8 mouse cellular contexts compared by ENCODE assay signal in the genomic region with DNA sequence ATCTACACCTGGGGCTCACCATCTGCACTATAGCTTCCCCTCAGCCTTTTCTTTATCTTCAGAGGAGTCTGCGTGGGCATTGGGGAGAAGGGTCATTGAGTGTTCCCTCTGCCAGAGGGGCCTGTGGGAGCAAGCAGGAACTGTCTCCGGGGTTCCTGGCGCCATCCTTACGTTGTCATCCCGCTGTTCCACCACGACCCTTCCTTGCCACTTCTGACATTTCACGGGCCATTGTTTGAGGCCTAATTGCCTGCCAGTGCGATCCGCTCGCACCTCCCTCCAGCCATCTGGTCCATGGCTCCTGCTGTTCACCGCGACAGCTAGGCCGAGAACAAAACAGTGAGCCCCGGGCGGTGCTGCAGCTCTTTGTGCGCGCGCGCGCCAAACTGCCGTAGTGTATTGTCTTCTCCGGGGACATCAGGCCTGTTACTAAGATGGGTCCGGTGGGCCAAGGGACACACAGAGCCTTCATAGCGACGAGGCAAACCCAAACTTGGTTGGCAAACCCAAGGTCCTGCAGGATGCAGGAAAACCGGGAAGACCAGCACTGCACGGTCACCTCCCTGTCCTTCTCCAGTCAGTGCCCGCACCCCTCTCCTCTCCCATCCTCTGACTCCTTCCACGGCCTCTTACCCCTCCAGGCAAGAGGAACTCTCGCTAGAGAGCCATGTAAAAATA. TPM values are rescaled to one million over a fixed set of nuclear protein-coding genes. Genes with fewer than 3 reads are reported as not detected.
A peak's percentile ranks its signal among the peaks of the same experiment; 100 is the strongest.
DNase-seq lines count a peak whose midpoint lies in the region; ATAC-seq and TF ChIP-seq lines count a peak whose summit lies in the region.

No protein-coding gene starts in this region.

- TF ChIP-seq POLR2A in kidney, adult 2 months (IDR thresholded peaks at IDR 0.05; ENCODE audit: low read depth, low read length), result no peak
- TF ChIP-seq POLR2A in bone marrow, adult 2 months (IDR thresholded peaks at IDR 0.05; ENCODE audit: borderline replicate concordance, control insufficient read depth, low read depth, low read length), result no peak

- H3K27ac ChIP-seq in kidney, adult 2 months (ENCODE audit: insufficient read depth, low read depth, low read length), result no peak overlapping the region
- H3K27ac ChIP-seq in bone marrow, adult 2 months (ENCODE audit: control insufficient read depth, insufficient read depth, low read depth, low read length, poor library complexity), result no peak overlapping the region
- H3K27ac ChIP-seq in embryonic facial prominence, embryonic 14.5 days (replicated peaks; ENCODE audit: low read depth, low read length), result peak overlapping the region; percentile 65
- H3K27ac ChIP-seq in hindbrain, embryonic 13.5 days, result peak overlapping the region; percentile 91
- H3K27ac ChIP-seq in limb, embryonic 10.5 days, result peak overlapping the region; percentile 94

- WGBS in kidney, adult 2 months, result 15% methylated on average over 30 of the region's 30 CpGs
- 23% methylated on average over 30 of the region's 30 CpGs for WGBS in bone marrow, adult 2 months
- 6% methylated on average over 30 of the region's 30 CpGs for WGBS in embryonic facial prominence, embryonic 14.5 days
- WGBS in hindbrain, embryonic 13.5 days, result under 1% methylated on average over 30 of the region's 30 CpGs
- 3% methylated on average over 30 of the region's 30 CpGs for WGBS in limb, embryonic 10.5 days

- TF ChIP-seq CTCF in kidney, adult 2 months (conservative IDR thresholded peaks at IDR 0.05; ENCODE audit: insufficient read depth, insufficient read length, low read depth, low read length), result no peak
- no peak for TF ChIP-seq CTCF in bone marrow, adult 2 months (IDR thresholded peaks at IDR 0.05; ENCODE audit: control insufficient read depth, insufficient read depth, low read length)

- no peaks in the 10 kb centered on the region for H3K4me1 ChIP-seq in kidney, adult 2 months (ENCODE audit: control insufficient read depth, insufficient read depth, low read length)
- no peaks in the 10 kb centered on the region; the same call in 1 of the 2 replicates for H3K4me1 ChIP-seq in bone marrow, adult 2 months (ENCODE audit: control insufficient read depth, insufficient read depth, low read length)
- H3K4me1 ChIP-seq in embryonic facial prominence, embryonic 14.5 days (ENCODE audit: control insufficient read depth, insufficient read depth, low read length), result peaks cover 17% of the 10 kb centered on the region; the same call in 1 of the 2 replicates
- peaks cover 26% of the 10 kb centered on the region for H3K4me1 ChIP-seq in hindbrain, embryonic 13.5 days (replicated peaks)
- peaks cover 33% of the 10 kb centered on the region for H3K4me1 ChIP-seq in limb, embryonic 10.5 days

- no peaks in the 10 kb centered on the region for H3K36me3 ChIP-seq in kidney, adult 2 months (ENCODE audit: control insufficient read depth, insufficient read depth, low read length)
- no peaks in the 10 kb centered on the region for H3K36me3 ChIP-seq in embryonic facial prominence, embryonic 14.5 days (ENCODE audit: control insufficient read depth, insufficient read depth, low read length)
- H3K36me3 ChIP-seq in hindbrain, embryonic 13.5 days, result no peaks in the 10 kb centered on the region
- H3K36me3 ChIP-seq in limb, embryonic 10.5 days, result no peaks in the 10 kb centered on the region

- peak overlapping the region; percentile 45 for H3K4me3 ChIP-seq in kidney, adult 2 months (ENCODE audit: insufficient read depth, low read depth, low read length)
- H3K4me3 ChIP-seq in bone marrow, adult 2 months (replicated peaks; ENCODE audit: control insufficient read depth, low read depth, low read length), result peak overlapping the region; percentile 6
- peak overlapping the region; percentile 29 for H3K4me3 ChIP-seq in embryonic facial prominence, embryonic 14.5 days (ENCODE audit: low read depth, low read length)
- peak overlapping the region; percentile 22 for H3K4me3 ChIP-seq in hindbrain, embryonic 13.5 days
- H3K4me3 ChIP-seq in limb, embryonic 10.5 days, result peak overlapping the region; percentile 50

- H3K4me2 ChIP-seq in embryonic facial prominence, embryonic 14.5 days (ENCODE audit: low read depth, low read length), result peak overlapping the region; percentile 60
- H3K4me2 ChIP-seq in hindbrain, embryonic 13.5 days, result peak overlapping the region; percentile 53

- no peaks in the 10 kb centered on the region for H3K27me3 ChIP-seq in kidney, adult 2 months (replicated peaks; ENCODE audit: control insufficient read depth, insufficient read depth, low read length)
- H3K27me3 ChIP-seq in embryonic facial prominence, embryonic 14.5 days (replicated peaks; ENCODE audit: control insufficient read depth, insufficient read depth, low read length), result no peaks in the 10 kb centered on the region; the same call in 1 of the 2 replicates
- peaks cover 2% of the 10 kb centered on the region; the same call in 1 of the 2 replicates for H3K27me3 ChIP-seq in hindbrain, embryonic 13.5 days
- H3K27me3 ChIP-seq in limb, embryonic 10.5 days (ENCODE audit: low read depth, poor library complexity, severe bottlenecking), result peaks cover 27% of the 10 kb centered on the region

- peak overlapping the region; percentile 66 for H3K9ac ChIP-seq in embryonic facial prominence, embryonic 14.5 days (ENCODE audit: low read depth, low read length)
- H3K9ac ChIP-seq in hindbrain, embryonic 13.5 days, result peak overlapping the region; percentile 67

- ATAC-seq in embryonic facial prominence, embryonic 14.5 days (ENCODE audit: low read depth), result peak; percentile 80
- peak; percentile 77 for ATAC-seq in hindbrain, embryonic 13.5 days (ENCODE audit: low FRiP score)

- H3K9me3 ChIP-seq in embryonic facial prominence, embryonic 14.5 days (ENCODE audit: control insufficient read depth, low read length), result no peaks in the 10 kb centered on the region
- H3K9me3 ChIP-seq in hindbrain, embryonic 13.5 days, result no peaks in the 10 kb centered on the region
- no peaks in the 10 kb centered on the region for H3K9me3 ChIP-seq in limb, embryonic 10.5 days (replicated peaks)

- peak; percentile 7 for DNase-seq in kidney, adult 2 months
- DNase-seq in kidney, adult 11 months, result no peak
- DNase-seq in embryonic facial prominence, embryonic 14.5 days (ENCODE audit: low spot score), result peak; percentile 83
- peak; percentile 82 for DNase-seq in limb, embryonic 10.5 days (ENCODE audit: low spot score)
- peak; percentile 89 for DNase-seq in neural tube, embryonic 10.5 days (ENCODE audit: extremely low spot score, low spot score)
- no peak for DNase-seq in testis, postnatal 14 days (ENCODE audit: low spot score)

RNA-seq across cellular contexts. Expression of a gene that starts 8.9 kb away (rescaled TPM):
- not detected in 2 replicates for polyA plus RNA-seq in kidney, adult 2 months (2012; rRNA removed)
- polyA plus RNA-seq in bone marrow, adult 2 months (2011; ENCODE audit: insufficient read depth, insufficient read length, low replicate concordance, missing spikeins), result not detected in 2 replicates
- polyA plus RNA-seq in embryonic facial prominence, embryonic 14.5 days (2014; fragmentation: Nextera tagmentation; extraction: Ambion mirVana), result not detected in 2 replicates
- not detected in 2 replicates for polyA plus RNA-seq in hindbrain, embryonic 13.5 days (2015; fragmentation: Nextera tagmentation; extraction: Ambion mirVana)
- not detected in 2 replicates for polyA plus RNA-seq in limb, embryonic 10.5 days (2016; fragmentation: Nextera tagmentation; extraction: Ambion mirVana)

RNA-seq across cellular contexts. Expression of a gene that starts 45.9 kb away (rescaled TPM):
- 7.1 and 7.8 TPM in 2 replicates for polyA plus RNA-seq in kidney, adult 2 months (2012; rRNA removed)
- 13.4 and 15.3 TPM in 2 replicates for polyA plus RNA-seq in bone marrow, adult 2 months (2011; ENCODE audit: insufficient read depth, insufficient read length, low replicate concordance, missing spikeins)
- 19.1 and 23.3 TPM in 2 replicates for polyA plus RNA-seq in embryonic facial prominence, embryonic 14.5 days (2014; fragmentation: Nextera tagmentation; extraction: Ambion mirVana)
- 17.5 and 18.3 TPM in 2 replicates for polyA plus RNA-seq in hindbrain, embryonic 13.5 days (2015; fragmentation: Nextera tagmentation; extraction: Ambion mirVana)
- polyA plus RNA-seq in limb, embryonic 10.5 days (2016; fragmentation: Nextera tagmentation; extraction: Ambion mirVana), result 36.6 and 37.4 TPM in 2 replicates

RNA-seq across cellular contexts. Expression of a gene that starts 55.8 kb away (rescaled TPM):
- polyA plus RNA-seq in kidney, adult 2 months (2012; rRNA removed), result 16.6 and 19.3 TPM in 2 replicates
- 22.3 and 64.6 TPM in 2 replicates for polyA plus RNA-seq in bone marrow, adult 2 months (2011; ENCODE audit: insufficient read depth, insufficient read length, low replicate concordance, missing spikeins)
- 54.2 and 54.6 TPM in 2 replicates for polyA plus RNA-seq in embryonic facial prominence, embryonic 14.5 days (2014; fragmentation: Nextera tagmentation; extraction: Ambion mirVana)
- 60.2 and 61.1 TPM in 2 replicates for polyA plus RNA-seq in hindbrain, embryonic 13.5 days (2015; fragmentation: Nextera tagmentation; extraction: Ambion mirVana)
- polyA plus RNA-seq in limb, embryonic 10.5 days (2016; fragmentation: Nextera tagmentation; extraction: Ambion mirVana), result 77.1 and 80.9 TPM in 2 replicates

Comparison
In these comparisons a context has a peak if more than half of its experiments do, and no peak if none do; other contexts are left out.
1. DNase-seq: peak in kidney, adult 2 months (single experiment), embryonic facial prominence, embryonic 14.5 days (single experiment), limb, embryonic 10.5 days (single experiment) and neural tube, embryonic 10.5 days (single experiment); none in kidney, adult 11 months (single experiment) and testis, postnatal 14 days (single experiment).
2. H3K27ac ChIP-seq: peak in embryonic facial prominence, embryonic 14.5 days (single experiment), hindbrain, embryonic 13.5 days (single experiment) and limb, embryonic 10.5 days (single experiment); none in kidney, adult 2 months (single experiment) and bone marrow, adult 2 months (single experiment).
3. Peak in every context shown above with its lines, with median percentiles within 50 percentile points of each other: H3K4me3 ChIP-seq.